Mouse (Mus musculus) thymus, adult 2 months (tissue): ENCODE measurements around the gene Trappc6a.

Experiments
- CTCF ChIP-seq: fragments of 200-500 bp; IDR thresholded peaks from 2 replicates; pipeline ENCODE4 v1.5.1; 2012; ENCODE audit warnings: mild to moderate bottlenecking, control low read depth, low read length, moderate library complexity, borderline replicate concordance; ENCODE audit not compliant: control insufficient read depth, poor library complexity, insufficient read depth; ENCODE audit errors: extremely low read depth
- POLR2A ChIP-seq: fragments of 200-500 bp; IDR thresholded peaks from 2 replicates; pipeline ENCODE4 v1.6.1; 2012; ENCODE audit warnings: mild to moderate bottlenecking, low read length, control low read depth, moderate library complexity; ENCODE audit not compliant: control insufficient read depth, poor library complexity, insufficient read depth; ENCODE audit errors: extremely low read depth

DNA sequence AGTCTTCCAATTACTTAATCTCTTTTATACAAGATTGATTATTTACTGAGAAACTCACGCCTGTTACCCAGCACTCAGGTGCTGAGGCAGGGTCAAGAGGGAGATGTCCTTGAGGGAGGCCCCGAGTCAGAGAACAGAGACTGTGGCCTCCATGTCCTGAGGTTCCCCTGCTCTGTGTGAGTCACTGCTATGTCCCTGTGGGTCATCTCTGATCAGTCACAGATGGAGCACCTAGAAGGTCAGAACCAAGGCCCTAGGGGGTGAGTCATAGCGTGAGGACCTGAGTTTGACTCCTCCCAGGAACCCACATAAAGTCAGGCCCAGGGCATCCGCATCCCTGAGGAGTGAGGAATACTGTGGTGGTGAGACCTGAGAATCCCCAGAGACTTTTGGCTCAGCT lies 6.5 kb upstream of the Trappc6a start:
- TF ChIP-seq CTCF: no peak
- TF ChIP-seq POLR2A: no peak
